Mouse (Mus musculus): ENCODE data around the gene Tmem151b. TPM values are rescaled to one million over a fixed set of nuclear protein-coding genes. Genes with fewer than 3 reads are reported as not detected.
A peak's percentile ranks its signal among the peaks of the same experiment; 100 is the strongest.

The Tmem151b gene
- polyA plus RNA-seq (2015; fragmentation: Nextera tagmentation; extraction: Ambion mirVana) = 23.5 and 25.5 TPM in 2 replicates

- ATAC-seq = peak; percentile 31
- Histone ChIP-seq H3K4me1 (replicated peaks) (peaks cover 55% of the 10 kb centered on the region), H3K9ac (replicated peaks) (peak within 1 kb of the TSS; percentile 99), H3K4me2 (replicated peaks) (peak within 1 kb of the TSS; percentile 68), H3K4me3 (replicated peaks) (peak within 1 kb of the TSS; percentile 87), H3K36me3 (peaks cover 23% of the 10 kb centered on the region), H3K27me3 (peaks cover 35% of the 10 kb centered on the region), H3K9me3 (no peaks in the 10 kb centered on the region), H3K27ac (peak within 1 kb of the TSS; percentile 96)
- 0% methylated on average over 18 of the region's 29 CpGs for WGBS
Measured at GRCm38 (mm10) chr17:45549617-45550181, at the start of gene Tmem151b. TSS of gene Tmem151b (minus strand) at chr17:45549677.

- H3K4me3 ChIP-seq (replicated peaks) = no peak overlapping the region
- H3K27me3 ChIP-seq = peaks cover 53% of the 10 kb centered on the region
- H3K36me3 ChIP-seq = no peaks in the 10 kb centered on the region
- H3K9ac ChIP-seq (replicated peaks) = no peak overlapping the region
- 49% methylated on average over 3 of the region's 3 CpGs for WGBS
- no peak overlapping the region for H3K27ac ChIP-seq
- H3K4me2 ChIP-seq (replicated peaks) = peak overlapping the region; percentile 60
- H3K4me1 ChIP-seq (replicated peaks) = peaks cover 54% of the 10 kb centered on the region
- H3K9me3 ChIP-seq = no peaks in the 10 kb centered on the region
- ATAC-seq = no peak
Measured at GRCm38 (mm10) chr17:45598891-45599290, 49.4 kb upstream of the Tmem151b start.

GRCm38 (mm10) chr17:45598376-45598775 is 48.9 kb upstream of the Tmem151b start:
- Histone ChIP-seq H3K36me3 (no peaks in the 10 kb centered on the region), H3K9me3 (no peaks in the 10 kb centered on the region), H3K4me1 (replicated peaks) (peaks cover 56% of the 10 kb centered on the region), H3K27me3 (peaks cover 58% of the 10 kb centered on the region), H3K9ac (replicated peaks) (no peak overlapping the region), H3K4me3 (replicated peaks) (no peak overlapping the region), H3K27ac (no peak overlapping the region), H3K4me2 (replicated peaks) (no peak overlapping the region)
- 91% methylated on average over 2 of the region's 2 CpGs for WGBS
- no peak for ATAC-seq

GRCm38 (mm10) chr17:45597787-45598186 is 48.3 kb upstream of the Tmem151b start:
- Histone ChIP-seq H3K4me3 (replicated peaks) (no peak overlapping the region), H3K4me2 (replicated peaks) (no peak overlapping the region), H3K27me3 (peaks cover 64% of the 10 kb centered on the region), H3K4me1 (replicated peaks) (peaks cover 62% of the 10 kb centered on the region), H3K9ac (replicated peaks) (no peak overlapping the region), H3K36me3 (no peaks in the 10 kb centered on the region), H3K27ac (no peak overlapping the region), H3K9me3 (no peaks in the 10 kb centered on the region)
- ATAC-seq = no peak
- 40% methylated on average over 3 of the region's 3 CpGs for WGBS

- no peaks in the 10 kb centered on the region for H3K36me3 ChIP-seq
- H3K9ac ChIP-seq (replicated peaks) = no peak overlapping the region
- WGBS = 24% methylated on average over 11 of the region's 11 CpGs
- H3K9me3 ChIP-seq = no peaks in the 10 kb centered on the region
- H3K4me2 ChIP-seq (replicated peaks) = no peak overlapping the region
- peak; percentile 35 for ATAC-seq
- H3K27me3 ChIP-seq = peaks cover 64% of the 10 kb centered on the region
- peaks cover 68% of the 10 kb centered on the region for H3K4me1 ChIP-seq (replicated peaks)
- H3K27ac ChIP-seq = peak overlapping the region; percentile 51
- no peak overlapping the region for H3K4me3 ChIP-seq (replicated peaks)
Measured at GRCm38 (mm10) chr17:45596631-45597396, 47.3 kb upstream of the Tmem151b start.

- Histone ChIP-seq H3K9me3 (no peaks in the 10 kb centered on the region), H3K4me2 (replicated peaks) (peak overlapping the region; percentile 78), H3K4me1 (replicated peaks) (peaks cover 61% of the 10 kb centered on the region), H3K36me3 (no peaks in the 10 kb centered on the region), H3K27me3 (peaks cover 54% of the 10 kb centered on the region), H3K27ac (peak overlapping the region; percentile 19; the same call in 1 of the 2 replicates), H3K4me3 (replicated peaks) (peak overlapping the region; percentile 44), H3K9ac (replicated peaks) (peak overlapping the region; percentile 60)
- 4% methylated on average over 23 of the region's 23 CpGs for WGBS
- ATAC-seq = peak; percentile 28
Measured at GRCm38 (mm10) chr17:45595736-45596390, 46.4 kb upstream of the Tmem151b start.

- under 1% methylated on average over 58 of the region's 58 CpGs for WGBS
- H3K4me3 ChIP-seq (replicated peaks) = peak overlapping the region; percentile 44
- peak overlapping the region; percentile 60 for H3K9ac ChIP-seq (replicated peaks)
- no peaks in the 10 kb centered on the region for H3K36me3 ChIP-seq
- H3K27ac ChIP-seq = no peak overlapping the region
- H3K4me2 ChIP-seq (replicated peaks) = peak overlapping the region; percentile 78
- H3K27me3 ChIP-seq = peaks cover 47% of the 10 kb centered on the region
- ATAC-seq = peak; percentile 58
- H3K9me3 ChIP-seq = no peaks in the 10 kb centered on the region
- H3K4me1 ChIP-seq (replicated peaks) = peaks cover 61% of the 10 kb centered on the region
Measured at GRCm38 (mm10) chr17:45594881-45595735, 45.6 kb upstream of the Tmem151b start.

- Histone ChIP-seq H3K4me1 (replicated peaks) (peaks cover 52% of the 10 kb centered on the region), H3K9me3 (no peaks in the 10 kb centered on the region), H3K4me3 (replicated peaks) (peak overlapping the region; percentile 44; the same call in 1 of the 2 replicates), H3K9ac (replicated peaks) (no peak overlapping the region), H3K27ac (no peak overlapping the region), H3K27me3 (peaks cover 39% of the 10 kb centered on the region), H3K36me3 (no peaks in the 10 kb centered on the region), H3K4me2 (replicated peaks) (peak overlapping the region; percentile 78)
- 51% methylated on average over 8 of the region's 8 CpGs for WGBS
- ATAC-seq = no peak
Measured at GRCm38 (mm10) chr17:45594195-45594594, 44.7 kb upstream of the Tmem151b start.

GRCm38 (mm10) chr17:45593479-45593878 is 44.0 kb upstream of the Tmem151b start:
- WGBS = 24% methylated on average over 8 of the region's 8 CpGs
- Histone ChIP-seq H3K4me3 (replicated peaks) (no peak overlapping the region), H3K9me3 (no peaks in the 10 kb centered on the region), H3K4me1 (replicated peaks) (peaks cover 49% of the 10 kb centered on the region), H3K4me2 (replicated peaks) (peak overlapping the region; percentile 0; the same call in 1 of the 2 replicates), H3K27ac (no peak overlapping the region), H3K9ac (replicated peaks) (no peak overlapping the region), H3K27me3 (peaks cover 37% of the 10 kb centered on the region), H3K36me3 (no peaks in the 10 kb centered on the region)
- no peak for ATAC-seq

GRCm38 (mm10) chr17:45592606-45593431 is 43.3 kb upstream of the Tmem151b start:
- Histone ChIP-seq H3K27ac (no peak overlapping the region), H3K27me3 (peaks cover 34% of the 10 kb centered on the region), H3K9me3 (no peaks in the 10 kb centered on the region), H3K4me2 (replicated peaks) (no peak overlapping the region), H3K4me1 (replicated peaks) (peaks cover 49% of the 10 kb centered on the region), H3K9ac (replicated peaks) (peak overlapping the region; percentile 44), H3K4me3 (replicated peaks) (no peak overlapping the region), H3K36me3 (no peaks in the 10 kb centered on the region)
- 50% methylated on average over 8 of the region's 8 CpGs for WGBS
- ATAC-seq = no peak

All from midbrain, embryonic 13.5 days (tissue).